Mouse (Mus musculus): ENCODE measurements around the gene Cadm2. TPM values are rescaled to one million over a fixed set of nuclear protein-coding genes. Genes with fewer than 3 reads are reported as not detected.

The Cadm2 gene
- polyA plus RNA-seq, 2 experiments from 2014 or later: 0.13 TPM; not detected in 1

DNA sequence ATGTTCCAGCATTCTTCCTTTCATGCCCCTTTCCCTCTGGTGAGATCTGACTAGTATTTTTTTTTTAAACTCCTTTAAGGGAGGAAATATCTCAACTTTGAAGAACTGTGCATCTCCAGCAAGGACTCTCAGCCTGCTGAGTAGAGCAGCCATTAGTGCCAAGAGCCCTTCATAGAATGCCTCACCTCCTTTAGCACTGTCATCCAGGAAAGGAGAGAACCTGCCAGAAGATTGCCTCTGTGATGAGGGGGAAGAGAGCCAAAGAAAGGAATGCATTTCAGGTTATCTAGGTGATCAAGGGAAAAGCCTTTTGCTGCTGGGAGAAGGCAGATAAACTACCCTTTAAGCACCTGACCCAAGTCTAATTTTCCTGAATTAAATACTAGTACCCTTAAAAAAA lies 943.5 kb downstream of the Cadm2 start:
- ATAC-seq: no peak

GRCm38 (mm10) chr16:66651013-66651362 lies 969.7 kb downstream of the Cadm2 start:
- no peak for ATAC-seq

DNA sequence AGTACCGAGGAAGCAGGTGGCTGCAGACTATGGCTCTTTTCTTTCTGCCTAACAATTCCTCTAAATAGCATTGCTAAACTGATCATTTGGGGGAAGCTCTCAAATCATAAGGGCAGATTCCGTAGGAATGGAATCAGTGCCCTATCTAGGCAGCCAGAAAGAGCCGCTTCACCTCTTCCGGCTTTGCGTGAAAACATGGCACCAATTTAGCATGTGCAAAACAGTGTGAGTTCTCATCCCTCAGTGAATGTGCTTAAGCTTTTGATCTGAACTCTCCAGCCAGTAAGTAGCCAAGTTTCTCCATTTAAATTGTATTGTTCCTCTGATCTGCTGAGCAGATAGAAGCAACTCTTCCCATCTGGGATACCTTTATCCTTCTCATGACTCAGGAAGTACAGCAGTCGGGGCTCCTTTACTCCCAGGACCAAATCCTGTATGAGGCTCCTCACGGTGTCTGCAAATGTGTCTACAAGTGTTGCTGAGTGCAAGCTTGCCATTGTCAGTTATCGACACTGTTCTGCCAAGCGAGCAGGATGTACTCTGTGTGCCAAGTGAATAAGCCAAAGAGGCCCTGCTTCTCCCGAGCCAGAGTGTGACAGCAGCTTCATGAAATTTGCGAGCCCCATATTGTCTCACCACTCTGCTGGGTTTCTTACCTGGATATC lies 970.2 kb downstream of the Cadm2 start:
- ATAC-seq: no peak

DNA sequence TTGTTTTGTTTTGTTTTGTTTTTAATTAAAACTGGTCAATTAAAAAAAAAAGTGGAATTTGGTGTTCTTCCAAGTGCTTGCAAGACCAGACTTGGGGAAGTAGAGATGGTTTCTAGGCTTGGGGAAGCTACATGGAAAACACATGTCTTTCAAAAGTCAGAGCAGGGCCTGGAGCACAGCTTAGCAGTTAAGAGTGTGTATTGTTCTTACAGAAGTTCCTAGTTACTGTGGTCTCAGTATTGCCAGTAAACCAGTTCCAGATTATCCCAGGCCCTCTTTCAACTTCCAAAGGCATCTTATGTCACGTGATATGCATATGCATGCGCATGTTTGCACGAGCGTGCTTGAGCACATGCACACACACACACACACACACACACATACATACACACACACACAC lies 972.9 kb downstream of the Cadm2 start:
- ATAC-seq: no peak

DNA sequence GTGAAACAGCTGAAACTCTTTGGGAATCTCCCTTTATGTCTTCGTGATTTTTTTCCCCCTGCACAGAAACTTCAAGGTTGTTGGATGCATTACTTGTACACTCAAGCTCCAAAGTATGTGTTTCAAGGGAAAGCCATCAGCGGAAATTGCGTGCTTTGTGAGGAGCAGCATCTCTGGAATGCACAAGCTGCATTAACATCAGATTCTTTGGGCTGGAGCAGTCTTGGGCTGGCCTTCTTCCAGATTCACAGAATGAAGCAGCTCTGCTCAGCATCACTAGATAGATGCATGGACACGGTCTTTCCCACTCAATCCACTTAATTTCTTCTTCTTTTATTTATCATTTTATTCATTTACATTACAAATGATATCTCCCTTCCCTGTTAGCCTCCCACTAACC lies 977.1 kb downstream of the Cadm2 start:
- no peak for ATAC-seq

GRCm38 (mm10) chr16:66627527-66627926 lies 993.2 kb downstream of the Cadm2 start:
- ATAC-seq: no peak

DNA sequence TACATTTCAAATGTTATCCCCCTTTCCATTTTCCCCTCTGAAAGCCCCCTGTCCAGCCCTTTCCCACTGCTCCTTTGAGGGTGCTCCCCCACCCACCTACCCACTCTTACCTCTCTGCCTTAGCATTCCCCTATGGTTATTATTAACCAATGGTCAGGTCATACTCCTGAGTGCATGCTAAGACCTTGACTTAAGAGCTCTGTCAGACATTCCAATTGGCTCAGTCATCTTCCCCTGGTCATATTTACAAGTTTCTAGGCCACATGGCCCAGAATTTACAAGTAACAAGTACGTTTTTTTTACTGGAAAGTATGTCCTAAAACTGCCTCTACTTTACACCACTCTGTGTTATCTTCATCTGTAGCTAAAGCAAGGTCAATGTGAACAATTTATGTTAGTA lies 998.3 kb downstream of the Cadm2 start:
- no peak for ATAC-seq

- no peak for ATAC-seq
Measured at GRCm38 (mm10) chr16:66612624-66613023, 1008.1 kb downstream of the Cadm2 start.
